Mouse (Mus musculus) ES-E14 (cell line): ENCODE measurements at regions not wholly inside any gene's neighbourhood (a gene's known extent, or its start where the extent isn't known, plus 50 kb on each side); places are given as distances from the start of the nearest gene placed in this dataset.

Experiments
- DNase-seq: peaks from one replicate; pipeline ENCODE4 v3.0.0-alpha.2; 2013; ENCODE audit warnings: low read depth, low spot score
- H3K27ac ChIP-seq: 2 replicates; pipeline ENCODE4 v1.5.1; 2012; ENCODE audit warnings: low read depth, mild to moderate bottlenecking, low read length, moderate library complexity, mixed read lengths; ENCODE audit not compliant: poor library complexity, insufficient read depth, severe bottlenecking
- H3K36me3 ChIP-seq: 2 replicates; pipeline ENCODE4 v1.6.1; 2012; ENCODE audit warnings: mild to moderate bottlenecking, low read length, moderate library complexity, mixed read lengths; ENCODE audit not compliant: control insufficient read depth, poor library complexity, insufficient read depth, severe bottlenecking
- H3K4me1 ChIP-seq, 2 experiments: fragments of 150-350 bp in 1 of 2; sonication (generic) in 1 of 2; 2 replicates each; pipeline ENCODE4 v1.6.1; 2012; ENCODE audit warnings: low read length in 2 of 2, mild to moderate bottlenecking in 1 of 2, mixed read lengths in 1 of 2; ENCODE audit not compliant: control insufficient read depth in 2 of 2, insufficient read depth in 2 of 2, poor library complexity in 1 of 2
- H3K4me3 ChIP-seq, 2 experiments: fragments of 150-350 bp in 1 of 2; sonication (generic) in 1 of 2; 2 replicates each; pipeline ENCODE4 v1.5.1; 2012; ENCODE audit warnings: low read length in 2 of 2, low read depth in 1 of 2, mild to moderate bottlenecking in 1 of 2, mixed read lengths in 1 of 2; ENCODE audit not compliant: insufficient read depth in 1 of 2, poor library complexity in 1 of 2, severe bottlenecking in 1 of 2
- H3K9ac ChIP-seq: 2 replicates; pipeline ENCODE4 v1.6.1; 2012; ENCODE audit warnings: low read depth, mild to moderate bottlenecking, low read length, mixed read lengths; ENCODE audit not compliant: poor library complexity, insufficient read depth, severe bottlenecking
- H3K9me3 ChIP-seq: fragments of 150-350 bp; sonication (generic); 2 replicates; pipeline ENCODE4 v1.6.1; 2012; ENCODE audit warnings: low read depth, mild to moderate bottlenecking, low read length; ENCODE audit not compliant: control insufficient read depth, insufficient read depth
- CHD2 ChIP-seq: IDR thresholded peaks from 2 replicates; pipeline ENCODE4 v1.6.1; 2014; ENCODE audit warnings: mild to moderate bottlenecking, low read depth, low read length, inconsistent platforms
- HCFC1 ChIP-seq: IDR thresholded peaks from 2 replicates; pipeline ENCODE4 v1.6.1; 2012; ENCODE audit warnings: low read length, inconsistent platforms, borderline replicate concordance; ENCODE audit not compliant: insufficient read depth
- MAFK ChIP-seq: IDR thresholded peaks from 2 replicates; pipeline ENCODE4 v1.6.1; 2014; ENCODE audit warnings: mild to moderate bottlenecking, low read depth, low read length, inconsistent platforms; ENCODE audit not compliant: insufficient read depth
- ZC3H11A ChIP-seq: IDR thresholded peaks from 2 replicates; pipeline ENCODE4 v1.6.1; 2012; ENCODE audit warnings: low read depth, mild to moderate bottlenecking, inconsistent platforms, low read length, borderline replicate concordance
- ZNF384 ChIP-seq: IDR thresholded peaks from 2 replicates; pipeline ENCODE4 v1.6.1; 2012; ENCODE audit warnings: low read depth, low read length, inconsistent platforms
- in situ Hi-C, 2 experiments: fragments of 600-800 bp; cut with MboI; formaldehyde crosslinking; loops; one replicate each; pipeline ENCODE4 v1.15.1; 2025; ENCODE audit warnings: low sequenced_read_pairs in 2 of 2, inconsistent platforms in 1 of 2; ENCODE audit not compliant: unreplicated experiment in 2 of 2

GRCm38 (mm10) chr13:60296896-60297275 lies 119.7 kb upstream of the Gas1 start:
- TF ChIP-seq ZC3H11A (no peak), ZNF384 (no peak), HCFC1 (no peak), MAFK (no peak), CHD2 (no peak)
- no peak overlapping the region for H3K9ac ChIP-seq
- no peaks in the 10 kb centered on the region for H3K36me3 ChIP-seq
- no peak overlapping the region for H3K27ac ChIP-seq
- no peaks in the 10 kb centered on the region for H3K4me1 ChIP-seq
- in situ Hi-C loops = no loop called here
- no peak overlapping the region for H3K4me3 ChIP-seq
- no peak for DNase-seq
- H3K9me3 ChIP-seq = no peaks in the 10 kb centered on the region

GRCm38 (mm10) chr13:60298575-60298974 lies 121.4 kb upstream of the Gas1 start:
- DNase-seq = no peak
- in situ Hi-C loops = no loop called here
- no peak overlapping the region for H3K27ac ChIP-seq

GRCm38 (mm10) chr13:60299076-60299475 lies 121.9 kb upstream of the Gas1 start:
- Histone ChIP-seq H3K9ac (no peak overlapping the region), H3K27ac (no peak overlapping the region), H3K9me3 (no peaks in the 10 kb centered on the region), H3K36me3 (no peaks in the 10 kb centered on the region), H3K4me3 (no peak overlapping the region), H3K4me1 (no peaks in the 10 kb centered on the region)
- TF ChIP-seq ZNF384 = no peak
- in situ Hi-C loops = no loop called here
- DNase-seq = no peak

More at GRCm38 (mm10) chr13:60298575-60298974, 121.4 kb upstream of the Gas1 start:
- H3K9ac ChIP-seq = no peak overlapping the region
- H3K4me3 ChIP-seq = no peak overlapping the region
- H3K36me3 ChIP-seq = no peaks in the 10 kb centered on the region
- no peaks in the 10 kb centered on the region for H3K9me3 ChIP-seq
- no peak for TF ChIP-seq MAFK
- no peak for TF ChIP-seq CHD2
- no peak for TF ChIP-seq ZNF384
- TF ChIP-seq ZC3H11A = no peak
- TF ChIP-seq HCFC1 = no peak
- no peaks in the 10 kb centered on the region for H3K4me1 ChIP-seq

- Histone ChIP-seq H3K36me3 (no peaks in the 10 kb centered on the region), H3K27ac (no peak overlapping the region), H3K4me1 (no peaks in the 10 kb centered on the region), H3K9me3 (no peaks in the 10 kb centered on the region), H3K4me3 (no peak overlapping the region), H3K9ac (no peak overlapping the region)
- DNase-seq = no peak
- in situ Hi-C loops = no loop called here
- TF ChIP-seq ZNF384 (no peak), MAFK (no peak), HCFC1 (no peak), CHD2 (no peak), ZC3H11A (no peak)
Observed at GRCm38 (mm10) chr13:60303561-60303960, 126.4 kb upstream of the Gas1 start.

- TF ChIP-seq HCFC1 = no peak
- TF ChIP-seq CHD2 = no peak
- in situ Hi-C loops = no loop called here
- Histone ChIP-seq H3K9ac (no peak overlapping the region), H3K27ac (no peak overlapping the region), H3K4me1 (no peaks in the 10 kb centered on the region), H3K9me3 (no peaks in the 10 kb centered on the region), H3K36me3 (no peaks in the 10 kb centered on the region), H3K4me3 (no peak overlapping the region)
- DNase-seq = no peak
Observed at GRCm38 (mm10) chr13:60305028-60305810, 128.1 kb upstream of the Gas1 start.
